Mouse (Mus musculus) erythroblast, embryonic 14.5 days (primary cell): ENCODE results near the gene Mapre3. TPM values are rescaled to one million over a fixed set of nuclear protein-coding genes. Genes with fewer than 3 reads are reported as not detected.

Source experiments
- H3K27me3 ChIP-seq: 2 replicates; pipeline ENCODE4 v1.6.1; 2012; ENCODE audit warnings: inconsistent platforms; ENCODE audit not compliant: control insufficient read depth
- H3K36me3 ChIP-seq: 2 replicates; pipeline ENCODE4 v1.6.1; 2012; ENCODE audit warnings: mild to moderate bottlenecking, inconsistent platforms; ENCODE audit not compliant: control insufficient read depth
- H3K4me1 ChIP-seq: 2 replicates; pipeline ENCODE4 v1.6.1; 2012; ENCODE audit warnings: inconsistent platforms; ENCODE audit not compliant: control insufficient read depth
- H3K4me3 ChIP-seq: replicated peaks from 2 replicates; pipeline ENCODE3; 2012; ENCODE audit warnings: moderate library complexity, mild to moderate bottlenecking, inconsistent platforms
- H3K9me3 ChIP-seq: 2 replicates; pipeline ENCODE4 v1.6.1; 2012; ENCODE audit warnings: low read length, inconsistent platforms, mixed read lengths; ENCODE audit not compliant: control insufficient read depth
- GATA1 ChIP-seq: IDR thresholded peaks from 2 replicates; pipeline ENCODE4 v1.6.1; 2012; ENCODE audit warnings: low read length, inconsistent platforms, mixed read lengths
- TAL1 ChIP-seq: IDR thresholded peaks from 3 replicates; pipeline ENCODE4 v1.6.1; 2012; ENCODE audit warnings: low read length, inconsistent platforms, mixed read lengths
- polyA plus RNA-seq: library from polyadenylated mRNA; stranded (reverse); fragments of >175 nt; gene quantifications from 2 replicates; pipeline ENCODE4 v1.2.3, GENCODE M21; 2012

The Mapre3 gene
- polyA plus RNA-seq, 1 experiment, result 0.09 TPM

DNA sequence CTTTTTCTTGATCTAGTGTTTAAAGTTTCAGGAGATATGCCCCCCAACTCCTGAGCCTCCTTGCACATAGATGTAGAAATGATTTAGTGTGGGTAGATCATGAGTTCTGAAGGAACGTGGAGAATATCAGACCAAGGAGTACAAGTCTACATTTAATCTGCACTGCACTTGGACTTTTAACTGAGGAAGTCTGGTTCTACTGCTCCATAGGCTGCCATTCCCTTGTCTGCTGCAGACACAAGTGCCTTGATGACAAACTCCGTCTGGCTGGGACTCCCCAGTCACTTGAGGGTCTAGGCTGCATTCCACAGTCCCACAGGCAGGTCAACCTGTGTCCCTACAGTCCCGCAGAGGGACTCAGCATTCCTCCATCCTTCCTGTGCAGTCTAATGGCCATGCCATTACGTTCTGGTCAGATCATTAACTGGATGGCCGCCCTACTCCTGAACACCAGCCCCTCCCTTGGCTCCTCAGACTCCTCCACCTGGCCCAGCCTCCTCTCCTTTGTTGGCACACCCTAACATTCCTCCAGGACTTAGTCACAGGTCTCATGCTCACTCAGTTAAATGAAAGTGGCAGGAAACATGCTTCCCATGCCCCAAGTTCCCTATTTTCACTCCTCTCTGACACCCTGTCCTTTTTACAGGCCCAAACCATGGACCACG, 35.6 kb downstream of the Mapre3 start:
- Histone ChIP-seq H3K9me3 (no peaks in the 10 kb centered on the region), H3K4me1 (no peaks in the 10 kb centered on the region), H3K4me3 (no peak overlapping the region), H3K36me3 (no peaks in the 10 kb centered on the region), H3K27me3 (no peaks in the 10 kb centered on the region)
- TF ChIP-seq GATA1 (no peak), TAL1 (no peak)

DNA sequence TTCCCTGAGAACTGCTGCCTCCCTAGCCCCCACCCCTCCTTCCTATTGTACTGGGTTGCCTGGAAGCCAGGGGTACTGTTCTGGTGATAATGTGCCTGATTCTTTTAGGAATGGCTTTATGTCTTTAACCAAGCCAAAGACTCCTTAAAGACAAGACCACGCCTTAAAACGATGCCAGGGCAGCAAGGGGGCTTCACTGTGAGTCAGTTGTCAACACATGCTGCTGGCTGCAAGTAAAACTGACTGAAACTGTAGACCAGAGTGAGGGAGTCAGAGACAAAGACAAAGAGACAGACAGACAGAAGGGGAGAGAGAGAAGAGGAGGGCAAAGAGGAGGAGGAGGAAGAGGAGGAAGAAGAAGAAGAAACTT, 36.1 kb downstream of the Mapre3 start:
- H3K4me3 ChIP-seq, result no peak overlapping the region
- H3K9me3 ChIP-seq, result no peaks in the 10 kb centered on the region
- TF ChIP-seq GATA1, result no peak
- no peak for TF ChIP-seq TAL1
- H3K36me3 ChIP-seq, result no peaks in the 10 kb centered on the region
- no peaks in the 10 kb centered on the region for H3K27me3 ChIP-seq
- H3K4me1 ChIP-seq, result no peaks in the 10 kb centered on the region

DNA sequence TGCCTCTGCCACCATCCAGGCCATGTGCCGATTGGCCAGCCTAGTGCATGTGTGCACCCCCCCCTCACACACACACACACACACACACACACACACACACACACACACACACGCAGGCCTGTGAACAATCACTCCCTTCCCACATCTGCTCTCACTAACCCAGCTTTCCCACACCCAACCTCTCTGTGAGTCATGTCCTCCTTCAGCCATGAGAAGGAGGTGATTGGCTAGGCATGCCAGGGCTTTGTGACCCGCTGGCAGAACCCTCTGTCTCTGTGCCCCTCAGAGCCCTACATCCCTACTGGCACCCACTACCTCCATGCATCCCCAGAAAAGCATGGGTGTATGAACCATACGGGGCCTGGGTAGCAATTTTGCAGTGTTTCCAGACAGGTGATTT, 39.1 kb downstream of the Mapre3 start:
- Histone ChIP-seq H3K36me3 (no peaks in the 10 kb centered on the region), H3K9me3 (no peaks in the 10 kb centered on the region), H3K27me3 (no peaks in the 10 kb centered on the region), H3K4me3 (no peak overlapping the region), H3K4me1 (no peaks in the 10 kb centered on the region)
- TF ChIP-seq GATA1 (no peak), TAL1 (no peak)

DNA sequence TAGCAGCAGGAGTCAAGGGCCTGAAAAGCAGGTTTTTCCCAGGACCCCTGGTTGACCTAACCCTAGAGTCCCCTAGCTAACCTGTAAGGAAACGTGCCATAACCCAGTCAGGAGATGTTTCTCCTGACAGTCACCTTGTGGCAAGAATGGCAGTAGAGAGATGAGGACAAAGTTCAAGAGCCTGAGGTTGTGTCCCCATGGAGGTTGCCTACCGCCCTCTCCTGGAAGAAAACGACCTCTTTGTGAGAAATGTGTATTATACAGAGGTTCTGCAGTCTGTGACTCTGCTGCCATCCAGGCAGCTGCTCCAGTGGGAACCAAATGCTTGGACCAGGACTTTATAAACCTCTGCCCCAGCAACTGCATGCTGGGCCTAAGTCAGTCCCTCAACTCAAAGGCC, 41.2 kb downstream of the Mapre3 start:
- Histone ChIP-seq H3K36me3 (no peaks in the 10 kb centered on the region), H3K4me3 (no peak overlapping the region), H3K4me1 (no peaks in the 10 kb centered on the region), H3K27me3 (no peaks in the 10 kb centered on the region), H3K9me3 (no peaks in the 10 kb centered on the region)
- no peak for TF ChIP-seq GATA1
- no peak for TF ChIP-seq TAL1

DNA sequence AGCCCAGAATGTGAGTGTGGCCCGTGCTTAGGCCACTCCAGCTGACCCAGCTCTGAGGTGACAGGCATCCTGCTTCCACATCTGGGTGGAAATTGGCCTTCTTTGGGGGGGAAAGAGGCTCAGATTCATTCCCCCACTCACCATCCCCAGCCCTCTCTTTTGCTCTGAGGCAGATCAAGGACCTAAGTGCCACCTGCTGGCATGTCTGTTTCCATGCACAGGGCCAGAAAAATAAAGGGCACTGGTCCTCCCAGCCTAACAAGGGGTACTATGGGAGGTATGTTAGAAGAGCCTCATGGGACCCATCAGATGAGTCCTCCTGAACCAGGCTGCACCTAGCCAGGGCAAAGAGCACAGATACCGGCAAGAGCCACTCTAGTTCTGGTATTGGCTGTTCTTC, 41.7 kb downstream of the Mapre3 start:
- no peaks in the 10 kb centered on the region for H3K9me3 ChIP-seq
- no peaks in the 10 kb centered on the region for H3K4me1 ChIP-seq
- H3K27me3 ChIP-seq, result no peaks in the 10 kb centered on the region
- no peaks in the 10 kb centered on the region for H3K36me3 ChIP-seq
- no peak overlapping the region for H3K4me3 ChIP-seq
- TF ChIP-seq TAL1 (no peak), GATA1 (no peak)

DNA sequence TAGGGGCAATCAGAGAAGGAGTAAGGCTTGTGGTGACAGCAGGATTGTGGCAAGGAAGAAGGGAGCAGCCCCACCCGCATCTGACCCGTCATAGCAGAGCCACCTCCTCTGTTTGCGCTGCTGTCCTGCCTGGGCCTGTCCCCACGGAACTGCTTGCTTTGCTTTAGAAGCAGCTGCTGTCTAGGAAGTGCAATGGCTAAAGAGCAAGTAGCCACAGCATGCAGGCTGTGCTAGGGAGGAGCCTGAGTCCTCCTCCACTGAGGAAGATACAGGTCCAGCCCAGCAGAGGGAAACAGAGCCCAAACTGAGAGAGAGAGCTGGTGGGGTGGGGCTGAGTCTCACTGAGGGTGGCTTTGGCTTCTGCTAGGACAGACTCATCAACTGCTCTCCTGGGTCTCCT, 49.4 kb downstream of the Mapre3 start:
- Histone ChIP-seq H3K9me3 (no peaks in the 10 kb centered on the region), H3K27me3 (peaks cover 9% of the 10 kb centered on the region; the same call in 1 of the 2 replicates), H3K4me1 (peaks cover 8% of the 10 kb centered on the region), H3K4me3 (no peak overlapping the region), H3K36me3 (no peaks in the 10 kb centered on the region)
- TF ChIP-seq TAL1 (no peak), GATA1 (no peak)

DNA sequence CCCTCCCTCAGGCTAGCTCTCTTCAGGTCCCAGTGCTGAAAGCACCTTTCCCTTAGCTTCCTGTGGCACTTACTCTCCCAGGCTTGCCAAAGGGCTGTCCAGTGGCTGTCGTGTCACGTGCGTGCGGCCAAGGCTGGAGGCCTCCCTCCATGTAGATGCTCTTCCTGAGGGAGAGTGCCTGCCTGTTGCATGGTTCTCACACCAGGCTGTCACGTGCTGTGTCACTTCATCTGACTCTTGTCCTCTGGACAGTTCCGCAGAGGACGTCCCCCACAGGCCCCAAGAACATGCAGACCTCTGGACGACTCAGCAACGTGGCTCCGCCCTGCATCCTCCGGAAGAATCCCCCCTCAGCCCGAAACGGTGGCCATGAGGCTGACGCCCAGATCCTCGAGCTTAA, 49.9 kb downstream of the Mapre3 start:
- Histone ChIP-seq H3K4me3 (no peak overlapping the region), H3K27me3 (peaks cover 9% of the 10 kb centered on the region; the same call in 1 of the 2 replicates), H3K9me3 (no peaks in the 10 kb centered on the region), H3K4me1 (peaks cover 13% of the 10 kb centered on the region), H3K36me3 (no peaks in the 10 kb centered on the region)
- no peak for TF ChIP-seq GATA1
- no peak for TF ChIP-seq TAL1

DNA sequence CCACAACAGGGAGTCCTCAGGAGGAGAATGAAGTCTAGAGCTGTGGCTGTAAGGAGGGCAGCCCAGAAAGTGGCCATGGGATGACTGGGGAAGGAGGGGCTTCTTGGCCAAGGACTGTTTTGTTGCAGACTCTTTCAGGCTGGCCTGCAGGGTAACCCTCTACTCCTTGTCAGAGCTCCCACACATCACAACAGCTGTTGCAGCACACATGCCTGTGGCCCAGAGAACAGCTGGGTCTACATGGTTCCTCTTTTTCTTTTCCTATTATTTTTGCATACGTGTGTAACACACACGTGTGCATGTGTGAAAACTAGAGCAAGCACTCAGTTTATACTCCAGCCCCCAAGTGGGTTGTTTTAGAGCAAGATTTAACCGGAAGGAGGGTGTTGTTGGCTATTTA, 52.4 kb downstream of the Mapre3 start:
- H3K4me3 ChIP-seq, result no peak overlapping the region
- peaks cover 9% of the 10 kb centered on the region; the same call in 1 of the 2 replicates for H3K27me3 ChIP-seq
- peaks cover 24% of the 10 kb centered on the region for H3K4me1 ChIP-seq
- no peaks in the 10 kb centered on the region for H3K9me3 ChIP-seq
- TF ChIP-seq GATA1, result no peak
- no peak for TF ChIP-seq TAL1
- H3K36me3 ChIP-seq, result peaks cover 12% of the 10 kb centered on the region

DNA sequence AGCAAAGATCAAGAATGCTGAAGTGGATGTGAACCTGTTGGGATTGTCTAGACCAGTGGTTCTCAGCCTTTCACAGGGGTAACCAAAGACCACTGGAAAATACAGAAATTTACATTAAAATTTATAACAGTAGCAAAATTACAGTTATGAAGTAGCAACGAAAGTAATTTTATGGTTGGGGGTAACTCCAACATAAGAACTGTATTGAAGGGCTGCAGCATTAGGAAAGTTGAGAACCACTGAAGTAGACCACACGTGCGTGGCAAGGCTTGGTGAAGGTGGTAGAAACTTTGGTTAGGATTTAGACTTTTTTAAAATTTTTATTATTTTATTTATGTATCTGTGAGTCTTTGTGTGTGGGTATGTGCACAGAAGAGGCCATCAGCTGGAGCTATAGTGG, 53.3 kb downstream of the Mapre3 start, which contains the start of gene Tmem214:
Gene Tmem214, plus strand, starts transcription at position 301 of the 400 bp plus-strand sequence.
- Histone ChIP-seq H3K36me3 (peaks cover 20% of the 10 kb centered on the region), H3K9me3 (no peaks in the 10 kb centered on the region), H3K27me3 (peaks cover 9% of the 10 kb centered on the region; the same call in 1 of the 2 replicates), H3K4me3 (peak within 1 kb of the TSS; percentile 95), H3K4me1 (peaks cover 24% of the 10 kb centered on the region)
- TF ChIP-seq GATA1, result no peak
- TF ChIP-seq TAL1, result no peak

DNA sequence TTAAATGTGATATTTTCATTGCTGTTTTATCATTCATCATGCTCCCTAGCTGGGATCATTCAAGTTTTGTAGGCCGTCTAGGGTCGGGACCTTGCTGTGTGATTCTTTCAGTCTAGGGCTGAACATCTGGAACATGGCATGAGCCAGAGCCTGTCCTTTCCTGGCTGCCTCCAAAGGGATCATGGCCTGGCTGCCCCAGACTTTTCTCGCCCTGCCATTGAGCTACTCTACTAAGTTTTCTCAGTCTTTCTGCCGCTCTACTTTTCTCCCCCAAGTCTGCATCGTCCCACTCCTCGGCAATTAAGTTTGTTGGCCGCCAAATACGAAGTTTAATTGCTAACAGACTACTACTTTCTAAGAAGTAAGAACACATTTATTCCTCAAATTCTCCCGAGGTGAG, 54.5 kb downstream of the Mapre3 start:
- Histone ChIP-seq H3K9me3 (no peaks in the 10 kb centered on the region), H3K4me1 (peaks cover 24% of the 10 kb centered on the region), H3K4me3 (peak overlapping the region; percentile 95), H3K27me3 (peaks cover 9% of the 10 kb centered on the region; the same call in 1 of the 2 replicates), H3K36me3 (peaks cover 33% of the 10 kb centered on the region)
- TF ChIP-seq TAL1 (no peak), GATA1 (no peak)
